38 mouse cellular contexts compared by ENCODE assay signal in the genomic region with DNA sequence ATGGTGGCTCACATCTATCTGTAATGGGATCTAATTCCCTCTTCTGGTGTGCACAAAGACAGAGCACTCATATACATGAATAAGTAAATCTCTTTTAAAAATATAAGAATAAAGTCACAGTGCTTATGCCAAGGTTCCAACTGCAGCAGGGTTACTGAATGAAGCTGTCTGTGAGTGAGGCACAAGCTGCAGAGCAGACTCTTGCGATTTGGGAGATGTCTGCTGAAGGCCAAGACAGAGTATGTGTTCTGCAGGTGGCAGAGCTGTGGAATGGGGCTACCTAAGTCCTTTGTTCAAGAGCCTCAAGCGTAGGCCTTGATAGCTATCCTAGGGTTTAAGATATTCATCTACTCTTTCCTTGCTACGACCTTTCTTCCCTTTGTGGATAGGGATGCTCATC. TPM values are rescaled to one million over a fixed set of nuclear protein-coding genes. Genes with fewer than 3 reads are reported as not detected.
"Had no signal": no experiment of that assay in that cellular context is flagged by ENCODE, and none has a peak within 500 bp of the region (broad histone marks: within the 10 kb centered on the region; RNA-seq: fewer than 3 reads in every experiment).

No protein-coding gene starts in this region.

- H3K27me3 ChIP-seq: heart, embryonic 12.5 days; heart, embryonic 13.5 days; heart, embryonic 15.5 days; hindbrain, embryonic 12.5 days; hindbrain, embryonic 13.5 days; hindbrain, embryonic 15.5 days; intestine, embryonic 15.5 days; kidney, embryonic 15.5 days had no signal

- H3K9ac ChIP-seq: heart, embryonic 12.5 days; heart, embryonic 13.5 days; heart, embryonic 15.5 days; hindbrain, embryonic 12.5 days; hindbrain, embryonic 13.5 days; hindbrain, embryonic 14.5 days; hindbrain, embryonic 15.5 days; intestine, embryonic 15.5 days; kidney, embryonic 15.5 days had no signal

- H3K27ac ChIP-seq: heart, embryonic 10.5 days; heart, embryonic 13.5 days; heart, embryonic 15.5 days; hindbrain, embryonic 10.5 days; hindbrain, embryonic 12.5 days; hindbrain, embryonic 13.5 days; hindbrain, embryonic 14.5 days; hindbrain, embryonic 15.5 days; hindbrain, postnatal 0 days; intestine, embryonic 15.5 days; kidney, embryonic 15.5 days; kidney, postnatal 0 days; layer of hippocampus, adult 2 months had no signal

- ATAC-seq: hindbrain, embryonic 16.5 days; hindbrain, postnatal 0 days; inflammation-experienced regulatory T-cells, adult 6 months; intestine, embryonic 15.5 days; intestine, embryonic 16.5 days; intestine, postnatal 0 days had no signal

- H3K9me3 ChIP-seq: heart, embryonic 10.5 days; heart, embryonic 12.5 days; heart, embryonic 13.5 days; heart, embryonic 15.5 days; hindbrain, embryonic 10.5 days; hindbrain, embryonic 12.5 days; hindbrain, embryonic 13.5 days; hindbrain, embryonic 15.5 days; intestine, embryonic 15.5 days; kidney, embryonic 15.5 days had no signal

- DNase-seq: heart, postnatal 10 days; heart, postnatal 14 days; heart, postnatal 36 days; heart, postnatal 4 days; kidney, adult 11 months; kidney, adult 18-20 months; kidney, adult 2 months; kidney, adult 8-10 months; kidney, adult 9 months; kidney, postnatal 10 days; kidney, postnatal 14 days; kidney, postnatal 25 days; kidney, postnatal 36 days; kidney, postnatal 4 days; layer of hippocampus, adult 9-11 months; layer of hippocampus, postnatal 36 days had no signal

- H3K4me3 ChIP-seq: heart, embryonic 10.5 days; heart, embryonic 12.5 days; heart, embryonic 13.5 days; heart, embryonic 15.5 days; hindbrain, embryonic 10.5 days; hindbrain, embryonic 12.5 days; hindbrain, embryonic 13.5 days; hindbrain, embryonic 15.5 days; intestine, embryonic 15.5 days; kidney, embryonic 15.5 days; layer of hippocampus, adult 2 months had no signal

- H3K4me2 ChIP-seq: heart, embryonic 12.5 days; heart, embryonic 13.5 days; heart, embryonic 15.5 days; hindbrain, embryonic 12.5 days; hindbrain, embryonic 13.5 days; hindbrain, embryonic 14.5 days; hindbrain, embryonic 15.5 days; intestine, embryonic 15.5 days; kidney, embryonic 15.5 days had no signal

- H3K4me1 ChIP-seq: intestine, embryonic 15.5 days had no signal

RNA-seq across cellular contexts. Expression of a gene that starts 23.9 kb away (rescaled TPM):
- polyA plus RNA-seq: heart, embryonic 15.5 days; heart, embryonic 16.5 days; hindbrain, embryonic 10.5 days; hindbrain, embryonic 11.5 days; hindbrain, embryonic 12.5 days; hindbrain, embryonic 13.5 days; hindbrain, embryonic 14.5 days; hindbrain, embryonic 15.5 days; hindbrain, embryonic 16.5 days; hindbrain, postnatal 0 days; intestine, embryonic 14.5 days; intestine, embryonic 15.5 days; intestine, embryonic 16.5 days; intestine, postnatal 0 days; kidney, embryonic 14.5 days; kidney, embryonic 15.5 days had no signal
